Mouse (Mus musculus) midbrain, embryonic 15.5 days (tissue): Measurements from ENCODE around the gene Pitpnc1. TPM values are rescaled to one million over a fixed set of nuclear protein-coding genes. Genes with fewer than 3 reads are reported as not detected.

Source experiments
- ATAC-seq: fragments of 200-750 bp; cut with Nextera tagmentation; replicated peaks from 2 replicates; pipeline ENCODE4 v1.8.0; 2017; ENCODE audit warnings: moderate TSS enrichment
- H3K27ac ChIP-seq: fragments of 300-500 bp; sonication (generic); 2 replicates; pipeline ENCODE4 v1.5.1; 2015; ENCODE audit warnings: mild to moderate bottlenecking, inconsistent platforms
- H3K27me3 ChIP-seq: fragments of 300-500 bp; sonication (generic); replicated peaks from 2 replicates; pipeline ENCODE4 v1.6.1; 2015; ENCODE audit warnings: inconsistent platforms
- H3K36me3 ChIP-seq: fragments of 300-500 bp; sonication (generic); replicated peaks from 2 replicates; pipeline ENCODE4 v1.6.1; 2015; ENCODE audit warnings: inconsistent platforms
- H3K4me1 ChIP-seq: fragments of 300-500 bp; sonication (generic); 2 replicates; pipeline ENCODE4 v1.6.1; 2015; ENCODE audit warnings: inconsistent platforms
- H3K4me2 ChIP-seq: fragments of 300-500 bp; sonication (generic); 2 replicates; pipeline ENCODE4 v1.6.1; 2015; ENCODE audit warnings: inconsistent platforms, mild to moderate bottlenecking, moderate library complexity
- H3K4me3 ChIP-seq: fragments of 300-500 bp; sonication (generic); 2 replicates; pipeline ENCODE4 v1.5.1; 2015; ENCODE audit warnings: mild to moderate bottlenecking, inconsistent platforms
- H3K9ac ChIP-seq: fragments of 300-500 bp; sonication (generic); 2 replicates; pipeline ENCODE4 v1.6.1; 2015; ENCODE audit warnings: mild to moderate bottlenecking, inconsistent platforms
- H3K9me3 ChIP-seq: fragments of 300-500 bp; sonication (generic); 2 replicates; pipeline ENCODE4 v1.6.1; 2016; ENCODE audit warnings: inconsistent platforms
- WGBS: fragments of 180-500 bp; shearing (Covaris S2); methylation state at CpG from one replicate; pipeline ENCODE4 v1.1.7; 2015; ENCODE audit warnings: mixed read lengths; 5-methylcytosine and 5-hydroxymethylcytosine counted together
- polyA plus RNA-seq: library from polyadenylated mRNA; unstranded; fragments of >200 nt; fragmentation: Nextera tagmentation; extraction: Ambion mirVana; gene quantifications from 2 replicates; pipeline ENCODE4 v1.2.1, GENCODE M21; 2015

The Pitpnc1 gene
- polyA plus RNA-seq, 1 experiment from 2014 or later: 43.7 TPM

- no peak for ATAC-seq
- Histone ChIP-seq H3K4me1 (peaks cover 14% of the 10 kb centered on the region), H3K9me3 (no peaks in the 10 kb centered on the region), H3K4me2 (no peak overlapping the region), H3K4me3 (no peak overlapping the region), H3K9ac (no peak overlapping the region), H3K36me3 (no peaks in the 10 kb centered on the region), H3K27ac (no peak overlapping the region), H3K27me3 (no peaks in the 10 kb centered on the region)
- 92% methylated on average over 4 of the region's 4 CpGs for WGBS
Observed at GRCm38 (mm10) chr11:107465041-107465440, 5.5 kb downstream of the Pitpnc1 start.

DNA sequence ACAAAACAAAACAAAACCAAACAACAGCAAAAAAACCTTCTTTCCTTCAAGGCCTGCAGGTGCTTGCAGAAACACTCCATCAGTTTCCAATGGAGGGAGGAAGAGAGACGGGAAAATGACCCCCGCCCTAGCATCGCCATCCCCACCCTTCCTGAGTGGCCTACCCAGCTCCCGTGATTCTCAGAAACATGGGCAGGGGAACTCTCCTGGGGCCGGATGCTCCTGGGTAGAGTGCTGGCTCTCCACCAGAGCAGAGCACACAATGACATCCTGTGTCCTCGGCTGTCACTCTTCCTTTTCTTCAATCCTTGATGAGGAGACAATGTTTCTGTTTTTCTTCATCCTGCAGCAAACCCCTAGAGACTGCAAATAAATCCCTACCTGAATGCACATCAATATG is 6.4 kb downstream of the Pitpnc1 start:
- no peak for ATAC-seq

DNA sequence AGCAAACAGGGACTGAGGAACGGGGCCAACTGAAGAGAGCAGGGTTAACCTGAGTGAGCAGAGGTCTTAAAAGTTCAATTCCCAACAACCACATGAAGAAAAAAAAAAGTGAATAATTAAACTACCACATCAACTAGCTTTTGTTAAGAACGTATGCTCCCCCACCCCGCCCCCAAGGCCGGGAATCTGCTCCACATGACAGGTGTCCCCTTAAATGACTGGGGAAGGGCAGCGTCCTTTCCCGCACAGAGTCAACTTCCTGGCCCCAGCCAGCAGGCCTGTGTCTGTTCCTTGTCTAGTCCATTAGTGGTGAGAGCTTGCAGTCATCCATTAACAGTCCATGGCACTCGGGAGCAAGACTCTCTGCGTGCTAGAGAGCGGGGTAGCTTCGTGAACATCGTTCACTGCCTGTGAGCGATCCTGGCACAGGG is 7.2 kb downstream of the Pitpnc1 start:
- H3K27me3 ChIP-seq: no peaks in the 10 kb centered on the region
- ATAC-seq: no peak
- WGBS: 92% methylated on average over 12 of the region's 12 CpGs
- no peak overlapping the region for H3K4me2 ChIP-seq
- no peak overlapping the region for H3K4me3 ChIP-seq
- H3K36me3 ChIP-seq: no peaks in the 10 kb centered on the region
- H3K9me3 ChIP-seq: no peaks in the 10 kb centered on the region
- H3K27ac ChIP-seq: no peak overlapping the region
- H3K4me1 ChIP-seq: peaks cover 8% of the 10 kb centered on the region
- no peak overlapping the region for H3K9ac ChIP-seq

More for the DNA sequence above, 6.4 kb downstream of the Pitpnc1 start:
- H3K4me2 ChIP-seq: no peak overlapping the region
- H3K27ac ChIP-seq: no peak overlapping the region
- H3K27me3 ChIP-seq: no peaks in the 10 kb centered on the region
- H3K4me1 ChIP-seq: peaks cover 14% of the 10 kb centered on the region
- H3K9me3 ChIP-seq: no peaks in the 10 kb centered on the region
- no peak overlapping the region for H3K9ac ChIP-seq
- no peak overlapping the region for H3K4me3 ChIP-seq
- WGBS: 44% methylated on average over 6 of the region's 6 CpGs
- no peaks in the 10 kb centered on the region for H3K36me3 ChIP-seq

DNA sequence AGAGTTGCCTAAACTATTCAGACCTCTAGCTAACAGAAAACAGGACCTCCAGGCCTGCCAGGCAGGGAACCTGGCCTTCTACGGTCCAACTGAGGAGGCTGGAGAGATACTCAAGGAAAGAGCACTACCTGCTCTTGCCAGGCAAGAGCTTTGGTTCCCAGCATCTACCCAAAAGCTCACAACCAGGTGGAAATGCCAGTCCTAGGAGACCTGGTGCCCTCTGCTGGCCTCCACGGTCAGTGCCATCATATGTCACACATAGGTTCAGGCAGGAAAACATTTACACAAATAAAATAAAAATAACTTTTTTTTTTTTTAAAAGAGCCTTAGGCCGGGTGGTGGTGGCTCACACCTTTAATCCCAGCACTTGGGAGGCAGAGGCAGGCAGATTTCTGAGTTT is 8.0 kb downstream of the Pitpnc1 start:
- no peak for ATAC-seq
- H3K9me3 ChIP-seq: no peaks in the 10 kb centered on the region
- H3K4me2 ChIP-seq: no peak overlapping the region
- H3K27ac ChIP-seq: no peak overlapping the region
- peaks cover 5% of the 10 kb centered on the region; the same call in 1 of the 2 replicates for H3K4me1 ChIP-seq
- H3K9ac ChIP-seq: no peak overlapping the region
- H3K36me3 ChIP-seq: no peaks in the 10 kb centered on the region
- 94% methylated on average over 3 of the region's 3 CpGs for WGBS
- H3K4me3 ChIP-seq: no peak overlapping the region
- no peaks in the 10 kb centered on the region for H3K27me3 ChIP-seq

DNA sequence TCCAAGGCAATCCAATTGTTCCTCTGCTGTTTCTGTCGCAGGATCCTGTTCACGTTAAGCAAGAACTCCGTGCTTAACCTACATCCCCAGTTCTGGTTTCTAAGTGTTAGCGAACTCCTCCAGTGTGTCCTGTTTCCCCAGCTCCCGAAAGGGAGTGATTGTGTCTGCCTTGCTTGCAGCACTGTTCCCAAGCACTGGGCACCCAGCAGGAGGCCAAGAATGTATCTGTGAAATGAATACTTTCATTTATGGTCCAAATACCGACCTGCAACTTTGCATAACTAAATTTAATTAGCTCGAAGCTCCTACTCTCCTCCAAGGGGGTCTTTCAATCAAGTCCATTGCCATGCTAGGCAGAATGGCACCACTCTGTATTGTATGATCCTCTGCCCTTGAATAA is 10.7 kb downstream of the Pitpnc1 start:
- Histone ChIP-seq H3K9me3 (no peaks in the 10 kb centered on the region), H3K27me3 (no peaks in the 10 kb centered on the region), H3K4me1 (no peaks in the 10 kb centered on the region; the same call in 1 of the 2 replicates), H3K4me2 (no peak overlapping the region), H3K36me3 (no peaks in the 10 kb centered on the region), H3K4me3 (no peak overlapping the region), H3K27ac (no peak overlapping the region), H3K9ac (no peak overlapping the region)
- no peak for ATAC-seq
- 57% methylated on average over 7 of the region's 7 CpGs for WGBS

DNA sequence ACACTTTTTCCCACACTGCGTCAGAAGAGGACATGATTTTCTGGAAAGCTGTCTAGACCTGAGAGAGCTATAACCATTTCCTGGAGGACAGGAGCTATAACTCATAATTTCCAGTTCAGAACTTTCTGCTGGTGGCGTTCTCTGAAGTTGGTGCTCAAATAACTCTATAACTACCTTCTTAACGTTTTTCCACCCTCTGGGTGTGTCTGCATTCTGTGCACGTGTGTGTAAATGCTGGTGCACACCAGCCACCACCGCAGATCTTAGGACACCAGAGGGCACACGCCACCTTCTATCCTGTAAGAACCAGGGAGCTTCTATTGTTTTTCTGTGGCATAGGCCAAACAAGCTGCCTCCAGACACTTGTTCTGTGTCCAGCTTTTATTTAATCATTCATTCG is 11.5 kb downstream of the Pitpnc1 start:
- Histone ChIP-seq H3K4me3 (no peak overlapping the region), H3K27me3 (no peaks in the 10 kb centered on the region), H3K4me1 (no peaks in the 10 kb centered on the region; the same call in 1 of the 2 replicates), H3K9me3 (no peaks in the 10 kb centered on the region), H3K36me3 (no peaks in the 10 kb centered on the region), H3K9ac (no peak overlapping the region), H3K4me2 (no peak overlapping the region), H3K27ac (no peak overlapping the region)
- no peak for ATAC-seq
- 89% methylated on average over 7 of the region's 7 CpGs for WGBS

GRCm38 (mm10) chr11:107458286-107458685 is 12.2 kb downstream of the Pitpnc1 start:
- H3K4me3 ChIP-seq: no peak overlapping the region
- no peak overlapping the region for H3K9ac ChIP-seq
- H3K27me3 ChIP-seq: no peaks in the 10 kb centered on the region
- H3K36me3 ChIP-seq: no peaks in the 10 kb centered on the region
- no peaks in the 10 kb centered on the region for H3K4me1 ChIP-seq
- ATAC-seq: no peak
- H3K4me2 ChIP-seq: no peak overlapping the region
- H3K27ac ChIP-seq: no peak overlapping the region
- no peaks in the 10 kb centered on the region for H3K9me3 ChIP-seq
- WGBS: 79% methylated on average over 12 of the region's 12 CpGs

DNA sequence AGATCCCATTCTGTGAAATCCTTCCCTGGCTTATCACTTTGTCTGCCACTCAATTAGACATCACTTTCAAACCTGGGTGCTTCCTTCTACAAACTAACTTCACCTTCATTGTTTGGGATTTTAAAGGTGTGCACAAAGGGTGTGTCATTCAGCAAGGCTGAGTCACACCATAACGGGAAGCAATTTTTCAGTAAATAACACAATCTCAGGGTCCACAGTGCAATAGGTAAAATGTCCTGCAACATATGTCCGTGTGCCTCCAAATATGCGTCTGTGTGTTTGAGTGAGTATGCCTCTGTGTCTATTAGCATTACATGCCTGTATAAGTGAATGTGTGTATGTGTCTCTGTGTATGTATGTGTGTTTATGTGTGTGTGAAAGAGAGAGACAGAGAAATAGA is 13.2 kb downstream of the Pitpnc1 start:
- no peak overlapping the region for H3K27ac ChIP-seq
- no peak overlapping the region for H3K9ac ChIP-seq
- no peak for ATAC-seq
- H3K36me3 ChIP-seq: no peaks in the 10 kb centered on the region
- H3K4me2 ChIP-seq: no peak overlapping the region
- H3K4me1 ChIP-seq: no peaks in the 10 kb centered on the region
- WGBS: 95% methylated on average over 3 of the region's 3 CpGs
- H3K27me3 ChIP-seq: no peaks in the 10 kb centered on the region
- H3K4me3 ChIP-seq: no peak overlapping the region
- H3K9me3 ChIP-seq: no peaks in the 10 kb centered on the region

DNA sequence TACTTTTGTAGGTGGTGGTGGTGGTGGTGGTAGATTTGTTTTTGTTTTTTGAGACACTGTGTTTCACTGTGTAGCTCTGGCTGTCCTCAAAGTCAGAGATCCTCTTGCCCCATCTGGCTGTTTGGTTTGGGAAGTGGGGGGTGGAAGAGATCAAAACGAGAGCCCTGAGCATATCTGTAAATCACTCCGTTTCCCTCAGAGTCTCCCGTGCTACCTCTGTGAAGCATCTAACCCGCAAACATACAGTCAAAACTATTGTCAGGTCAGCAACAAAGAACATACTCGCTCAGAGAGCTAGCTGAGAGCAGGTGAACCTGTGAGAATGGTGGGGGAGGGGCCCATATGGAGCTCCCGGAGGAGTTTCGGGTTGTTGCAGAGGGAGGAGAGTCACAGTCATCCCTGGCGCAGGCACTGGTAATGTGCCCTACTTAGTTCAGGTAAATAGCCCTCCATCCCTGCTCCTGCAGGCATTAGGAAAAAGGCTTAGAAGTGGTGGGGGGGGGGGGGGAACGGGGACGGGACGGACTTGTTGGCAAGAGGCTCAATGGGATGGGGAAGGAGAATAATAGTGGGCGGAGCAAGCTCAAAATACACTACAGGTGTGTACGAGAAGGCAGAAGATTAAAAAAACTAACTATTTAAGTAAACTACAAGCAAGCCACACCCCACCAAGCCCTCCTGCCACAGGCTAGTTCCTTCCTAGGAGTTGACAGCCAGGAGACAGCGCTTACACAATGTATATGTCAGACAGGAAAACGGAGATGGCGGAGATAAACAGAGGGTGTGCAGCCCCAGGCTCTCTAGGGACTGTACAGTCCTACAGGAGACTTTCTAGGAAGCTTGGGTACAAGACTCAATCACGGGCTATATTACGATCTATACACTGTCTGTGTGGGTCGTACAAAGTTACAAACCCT is 15.7 kb downstream of the Pitpnc1 start:
- H3K4me3 ChIP-seq: no peak overlapping the region
- ATAC-seq: no peak
- no peak overlapping the region for H3K9ac ChIP-seq
- H3K9me3 ChIP-seq: no peaks in the 10 kb centered on the region
- no peak overlapping the region for H3K27ac ChIP-seq
- H3K27me3 ChIP-seq: no peaks in the 10 kb centered on the region
- no peak overlapping the region for H3K4me2 ChIP-seq
- no peaks in the 10 kb centered on the region for H3K4me1 ChIP-seq
- whole genome bisulfite sequencing: 66% methylated on average over 18 of the region's 19 CpGs
- H3K36me3 ChIP-seq: no peaks in the 10 kb centered on the region

DNA sequence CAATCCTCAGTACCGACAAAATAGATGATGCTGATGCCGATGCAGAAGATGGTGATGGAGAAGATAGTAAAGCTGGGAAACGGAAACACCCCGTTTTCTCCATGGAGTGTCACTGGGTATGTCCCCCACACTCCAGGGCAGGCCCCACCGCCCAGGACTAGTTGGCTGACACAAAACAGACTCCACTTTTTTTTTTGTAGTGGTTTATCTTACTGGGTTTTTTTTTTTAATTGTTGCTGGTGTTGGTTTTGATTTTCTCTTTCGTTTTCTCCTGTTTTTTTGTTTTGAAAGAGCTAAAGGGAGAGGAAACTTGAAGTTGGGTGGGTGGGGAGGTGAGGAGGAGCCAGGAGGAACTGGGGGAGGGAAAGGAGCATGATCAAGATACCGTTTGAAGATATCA is 18.4 kb downstream of the Pitpnc1 start:
- no peak for ATAC-seq
- no peak overlapping the region for H3K4me2 ChIP-seq
- H3K9ac ChIP-seq: no peak overlapping the region
- no peaks in the 10 kb centered on the region for H3K36me3 ChIP-seq
- no peaks in the 10 kb centered on the region for H3K27me3 ChIP-seq
- H3K4me1 ChIP-seq: no peaks in the 10 kb centered on the region
- no peak overlapping the region for H3K4me3 ChIP-seq
- H3K9me3 ChIP-seq: no peaks in the 10 kb centered on the region
- WGBS: 94% methylated on average over 7 of the region's 7 CpGs
- H3K27ac ChIP-seq: no peak overlapping the region

GRCm38 (mm10) chr11:107451106-107451505 is 19.4 kb downstream of the Pitpnc1 start:
- WGBS: 94% methylated on average over 10 of the region's 10 CpGs
- H3K27me3 ChIP-seq: no peaks in the 10 kb centered on the region
- H3K4me2 ChIP-seq: no peak overlapping the region
- H3K36me3 ChIP-seq: no peaks in the 10 kb centered on the region
- no peak overlapping the region for H3K9ac ChIP-seq
- no peak for ATAC-seq
- no peaks in the 10 kb centered on the region for H3K9me3 ChIP-seq
- no peaks in the 10 kb centered on the region for H3K4me1 ChIP-seq
- H3K27ac ChIP-seq: no peak overlapping the region
- H3K4me3 ChIP-seq: no peak overlapping the region

GRCm38 (mm10) chr11:107450097-107450496 is 20.4 kb downstream of the Pitpnc1 start:
- no peak overlapping the region for H3K4me3 ChIP-seq
- no peak overlapping the region for H3K9ac ChIP-seq
- no peaks in the 10 kb centered on the region for H3K4me1 ChIP-seq
- 83% methylated on average over 6 of the region's 6 CpGs for WGBS
- no peaks in the 10 kb centered on the region for H3K27me3 ChIP-seq
- H3K4me2 ChIP-seq: no peak overlapping the region
- H3K27ac ChIP-seq: no peak overlapping the region
- no peak for ATAC-seq
- H3K9me3 ChIP-seq: no peaks in the 10 kb centered on the region
- H3K36me3 ChIP-seq: no peaks in the 10 kb centered on the region
